Mouse (Mus musculus) kidney, postnatal 10 days (tissue): ENCODE results near the gene Gstm3.
A peak's percentile ranks its signal among the peaks of the same experiment; 100 is the strongest.

ENCODE experiments used
- DNase-seq: peaks from one replicate; pipeline ENCODE4 v3.0.0; 2021; ENCODE audit warnings: mixed read lengths

Gene Gstm3

DNA sequence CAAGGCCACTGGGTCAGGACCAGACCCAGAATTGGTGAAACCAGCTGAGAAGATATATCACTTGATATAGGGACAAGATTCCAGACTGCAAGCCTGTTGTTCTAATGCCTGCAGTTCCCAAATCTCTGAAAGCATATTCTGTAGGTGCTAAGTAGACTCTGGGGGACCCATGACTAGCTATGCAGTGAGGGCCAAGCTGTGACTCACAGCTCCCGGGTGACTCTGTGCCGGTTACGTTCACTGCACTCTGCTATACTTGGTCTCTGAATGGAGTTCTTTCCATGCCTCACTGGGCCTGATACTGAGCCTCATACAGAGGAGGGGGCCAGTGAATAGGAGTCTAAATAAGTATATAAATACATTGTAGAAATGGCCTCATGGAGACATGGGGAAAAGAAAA is 41.2 kb downstream of the Gstm3 start:
- DNase-seq: no peak

DNA sequence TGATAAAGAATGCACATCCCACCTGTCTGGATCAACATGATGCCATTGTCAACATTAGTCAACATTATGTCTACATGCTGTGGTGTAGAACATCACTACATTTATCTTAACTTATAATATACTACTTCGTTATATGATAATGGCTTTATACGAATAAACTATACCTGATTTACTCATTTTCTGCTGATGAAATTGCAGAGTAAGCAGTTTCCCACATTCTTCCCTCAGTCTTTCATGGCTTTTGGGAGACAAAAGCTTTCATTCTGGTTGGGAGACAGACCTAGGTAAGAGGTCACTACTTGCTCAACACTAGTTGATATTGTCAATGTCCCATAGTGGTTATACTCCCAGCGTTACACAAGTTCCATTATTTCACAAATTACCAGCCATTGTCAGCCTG is 43.7 kb downstream of the Gstm3 start:
- no peak for DNase-seq

GRCm38 (mm10) chr3:107920348-107920747 is 48.7 kb downstream of the Gstm3 start:
- DNase-seq: no peak

DNA sequence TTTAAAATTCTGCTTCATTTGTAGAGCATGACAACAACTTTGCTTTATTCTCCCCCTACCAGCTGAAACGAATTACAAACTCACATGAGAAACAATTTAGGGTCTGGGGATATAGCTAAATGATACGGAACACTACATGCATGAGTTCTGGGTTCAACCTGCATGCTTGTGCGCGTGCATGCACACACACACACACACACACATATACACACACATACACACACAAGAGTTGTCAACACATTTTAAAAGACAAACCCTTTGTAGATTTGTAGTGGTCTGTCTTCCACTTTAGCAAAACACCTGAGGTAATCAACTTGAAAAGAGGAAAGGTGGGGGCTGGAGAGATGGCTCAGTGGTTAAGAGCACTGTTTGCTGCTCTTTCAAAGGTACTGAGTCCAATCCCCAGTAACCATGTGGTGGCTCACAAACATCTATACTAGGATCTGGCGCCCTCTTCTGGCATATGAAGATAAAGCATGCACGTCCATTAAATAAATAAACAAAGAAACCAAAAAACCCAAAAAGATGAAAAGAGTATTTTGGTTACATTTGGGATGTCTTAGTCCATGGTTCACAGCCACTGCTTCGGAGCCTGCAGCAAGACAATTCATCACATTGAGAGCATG is 51.2 kb downstream of the Gstm3 start:
- DNase-seq: peak; percentile 76

DNA sequence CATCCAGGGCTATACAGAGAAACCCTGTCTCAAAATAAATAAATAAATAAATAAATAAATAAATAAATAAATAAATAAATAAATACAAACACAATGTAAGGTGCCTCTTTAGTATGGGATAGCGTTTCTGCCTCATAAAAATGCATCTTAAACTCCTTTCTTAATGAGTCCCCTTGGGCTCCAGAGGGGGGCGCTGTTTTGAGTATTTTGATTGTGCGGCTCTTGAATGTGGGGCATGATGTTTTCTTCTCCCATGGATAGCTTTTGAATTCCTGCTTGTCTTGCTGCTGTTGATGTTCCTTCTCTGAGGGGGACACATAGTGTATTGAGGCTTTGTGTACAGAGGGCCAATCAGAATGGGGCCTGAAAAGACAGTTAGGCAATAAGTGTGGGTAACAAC is 52.0 kb downstream of the Gstm3 start:
- DNase-seq: no peak

DNA sequence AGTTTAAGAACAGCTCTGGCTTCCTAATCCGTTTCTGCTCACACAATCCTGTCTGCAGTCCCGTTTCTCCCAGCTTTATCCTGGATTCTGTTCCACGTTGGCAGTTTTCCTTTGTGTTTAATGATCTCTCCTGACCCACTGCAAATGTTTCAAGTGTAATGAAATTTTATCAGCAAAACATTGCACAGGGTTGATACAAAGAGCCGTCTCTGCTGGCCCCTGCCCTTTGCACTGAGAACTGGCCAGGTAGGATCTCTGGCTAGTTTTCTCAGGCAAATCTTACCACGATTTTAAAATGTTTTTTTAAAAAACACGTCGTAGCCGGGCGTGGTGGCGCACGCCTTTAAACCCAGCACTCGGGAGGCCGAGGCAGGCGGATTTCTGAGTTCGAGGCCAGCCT is 52.4 kb downstream of the Gstm3 start:
- no peak for DNase-seq
